Mouse (Mus musculus): ENCODE results near the gene Bcl2l2.

Bcl2l2 gene

DNA sequence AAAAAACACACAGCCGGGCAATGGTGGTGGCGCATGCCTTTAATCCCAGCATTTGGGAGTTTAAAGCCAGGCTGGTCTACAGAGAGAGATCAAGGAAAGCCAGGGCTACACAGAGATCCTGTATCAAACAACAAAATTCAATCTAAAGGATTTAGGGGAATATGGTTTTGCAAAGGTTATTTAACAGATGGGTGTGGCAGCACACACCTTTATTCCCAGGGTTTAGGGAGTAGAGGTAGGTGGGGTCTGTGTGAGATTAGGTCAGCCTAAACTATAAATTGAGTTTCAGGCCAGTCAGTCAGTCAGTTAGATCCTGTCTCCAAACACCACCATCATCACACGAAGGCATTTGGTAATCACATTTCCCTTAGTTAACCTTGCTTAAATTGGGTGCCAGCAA lies 9.0 kb downstream of the Bcl2l2 start, which contains the start of gene Pabpn1:
Gene Pabpn1 (plus strand): TSS at position 301 of the 400 bp plus-strand sequence.
- DNase-seq (ENCODE audit: extremely low spot score, low spot score) = no peak

GRCm38 (mm10) chr14:54893651-54894181 lies 10.5 kb downstream of the Bcl2l2 start:
- peak; percentile 93 for DNase-seq (ENCODE audit: extremely low spot score, low spot score)

GRCm38 (mm10) chr14:54894296-54895151 lies 11.3 kb downstream of the Bcl2l2 start:
- DNase-seq (ENCODE audit: extremely low spot score, low spot score) = peak; percentile 67

GRCm38 (mm10) chr14:54897445-54897844 lies 14.3 kb downstream of the Bcl2l2 start:
- no peak for DNase-seq (ENCODE audit: extremely low spot score, low spot score)

DNA sequence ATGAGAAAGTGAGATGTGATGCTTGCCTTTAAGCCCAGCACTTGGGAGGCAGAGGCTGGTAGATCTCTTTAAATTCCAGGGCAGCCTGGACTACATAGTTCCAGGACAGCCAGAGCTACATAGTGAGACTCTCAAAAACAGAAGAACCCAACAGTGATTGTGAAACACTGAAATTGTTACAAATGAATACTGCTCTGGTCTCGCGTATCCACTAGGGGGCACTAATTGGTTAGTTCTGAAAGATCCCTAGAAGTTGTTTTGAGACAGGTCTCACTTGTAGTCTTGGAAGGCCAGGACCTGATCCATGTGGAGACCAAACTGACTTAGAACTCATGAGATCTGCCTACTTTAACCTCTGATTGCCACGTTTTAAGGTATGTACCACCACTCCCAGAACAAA lies 17.2 kb downstream of the Bcl2l2 start:
- DNase-seq (ENCODE audit: extremely low spot score, low spot score) = peak; percentile 70

GRCm38 (mm10) chr14:54903641-54904040 lies 20.5 kb downstream of the Bcl2l2 start:
- no peak for DNase-seq (ENCODE audit: extremely low spot score, low spot score)

DNA sequence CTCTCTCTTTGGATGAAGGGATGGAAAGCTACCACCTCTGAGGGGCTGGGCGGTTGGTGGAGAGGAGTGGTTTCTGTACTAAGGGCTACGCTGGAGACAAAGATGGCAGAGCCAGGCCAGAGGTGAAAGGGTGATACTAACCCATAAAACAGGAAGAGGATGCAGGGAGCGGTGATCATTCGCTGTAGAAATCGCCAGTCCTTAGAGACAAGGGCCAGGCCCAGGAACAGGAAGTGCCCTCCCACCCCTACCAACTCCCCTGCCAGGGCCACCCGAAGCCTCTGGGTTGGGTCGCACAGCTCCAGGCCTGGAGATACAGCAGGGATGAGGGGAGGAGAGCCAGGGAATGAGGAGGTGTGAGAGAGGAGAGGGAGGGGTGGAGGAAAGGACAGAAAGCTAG lies 25.5 kb downstream of the Bcl2l2 start:
- DNase-seq (ENCODE audit: extremely low spot score, low spot score) = no peak

GRCm38 (mm10) chr14:54912109-54912850 lies 29.1 kb downstream of the Bcl2l2 start:
- peak; percentile 40 for DNase-seq (ENCODE audit: extremely low spot score, low spot score)

GRCm38 (mm10) chr14:54912886-54913285 lies 29.7 kb downstream of the Bcl2l2 start, which contains the start of gene Slc22a17:
Slc22a17 (minus strand) TSS chr14:54913132.
- peak; percentile 80 for DNase-seq (ENCODE audit: extremely low spot score, low spot score)

DNA sequence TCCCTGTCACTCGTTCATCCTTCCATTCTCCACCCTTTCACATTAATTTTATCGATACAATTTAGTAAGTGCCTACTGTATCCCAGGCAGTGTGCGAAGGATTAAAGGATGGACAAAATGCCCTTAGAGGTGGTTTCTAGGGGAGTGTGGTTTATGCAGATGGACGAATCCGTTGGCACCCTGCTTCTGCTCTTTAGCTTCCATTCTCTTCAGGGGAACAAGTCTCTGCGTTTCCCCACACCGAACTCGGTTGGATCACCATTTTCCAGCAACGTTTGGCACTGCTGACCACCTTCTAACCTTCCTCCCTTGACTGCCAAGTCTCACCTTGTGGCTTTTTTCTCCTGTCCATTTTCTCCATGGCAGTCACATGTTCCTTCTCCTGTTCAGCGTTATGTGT lies 30.2 kb downstream of the Bcl2l2 start:
- DNase-seq (ENCODE audit: extremely low spot score, low spot score) = no peak

DNA sequence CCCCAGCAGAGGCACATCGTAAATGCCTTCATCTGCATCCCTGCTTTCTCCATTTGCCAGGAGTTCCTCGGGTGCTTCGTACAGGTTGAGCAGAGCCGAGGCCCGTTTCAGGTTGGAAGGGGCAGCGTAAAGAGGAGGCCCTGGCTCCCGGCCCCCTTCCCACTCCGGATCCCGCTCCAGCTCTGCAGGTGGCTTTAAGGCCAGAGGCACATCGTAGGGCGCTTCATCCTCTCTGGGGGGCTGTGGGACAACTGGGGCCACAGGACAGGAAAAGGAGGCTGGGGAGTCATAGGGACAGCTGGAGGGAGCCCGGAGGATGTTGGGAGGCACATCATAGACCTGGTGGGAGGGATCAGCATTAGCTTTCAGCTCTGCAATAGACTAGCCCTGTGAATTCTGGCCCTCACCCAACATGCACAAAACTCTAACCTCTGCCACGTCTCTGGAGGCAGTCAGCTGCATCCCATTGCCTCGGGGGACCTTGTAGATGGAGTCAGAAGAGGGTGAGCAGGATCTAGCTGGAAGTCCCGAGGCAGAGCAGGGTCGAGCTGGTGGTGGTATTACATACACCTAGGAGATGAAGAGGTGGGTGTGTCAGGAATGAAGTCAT lies 37.0 kb downstream of the Bcl2l2 start:
- DNase-seq (ENCODE audit: extremely low spot score, low spot score) = no peak

GRCm38 (mm10) chr14:54924641-54925348 lies 41.6 kb downstream of the Bcl2l2 start:
- DNase-seq (ENCODE audit: extremely low spot score, low spot score) = peak; percentile 67

DNA sequence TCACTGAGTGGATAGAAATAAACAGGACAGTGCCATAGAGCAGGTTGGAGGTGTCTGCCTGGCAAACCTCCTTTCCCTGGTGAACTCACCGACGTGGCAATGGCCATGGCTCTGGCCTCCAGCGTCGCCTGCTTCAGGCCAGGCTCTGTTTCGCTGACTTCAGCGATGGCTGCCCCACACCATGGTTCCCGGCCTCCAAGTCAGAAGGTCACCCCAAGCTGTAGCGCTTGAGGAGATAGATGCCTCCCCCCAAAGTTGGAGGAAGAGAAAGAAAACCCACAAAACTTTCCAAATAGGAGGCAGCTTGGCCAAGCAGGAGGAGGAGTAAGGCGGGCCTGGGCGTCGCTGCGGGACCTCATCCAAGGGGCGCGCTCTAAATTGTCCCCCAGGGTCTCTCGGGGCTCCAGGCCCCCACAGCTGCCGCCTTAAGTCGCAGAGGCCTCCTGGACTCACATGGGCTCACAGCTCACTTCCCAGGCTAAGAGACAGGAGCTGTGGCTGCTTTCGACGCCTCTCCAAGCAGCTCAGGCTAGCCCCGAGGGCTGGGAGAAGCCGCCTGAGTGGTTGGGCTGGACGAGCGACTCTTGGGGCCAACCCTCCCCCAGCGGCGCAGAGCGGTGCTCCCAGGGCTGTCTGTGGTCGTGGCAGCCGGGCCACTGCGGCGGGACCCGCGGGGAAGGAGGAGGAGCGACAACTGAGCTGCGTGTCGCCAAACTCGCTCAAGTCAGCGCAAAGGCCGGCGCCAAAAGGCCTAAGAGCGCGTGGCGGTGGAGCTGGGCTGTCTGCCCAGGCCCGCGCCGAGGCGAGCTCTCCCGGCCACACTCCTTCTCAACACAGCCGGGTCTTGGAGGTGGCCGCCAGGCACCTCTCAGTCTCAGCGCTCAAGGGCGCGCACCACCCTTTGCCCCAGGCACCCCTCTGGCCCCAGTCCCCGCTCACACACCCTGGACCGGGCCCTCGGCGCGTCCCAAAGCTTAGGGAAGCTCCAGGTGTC lies 42.5 kb downstream of the Bcl2l2 start, which contains the start of gene Efs:
Gene Efs (minus strand): TSS at position 778 of the 994 bp plus-strand sequence.
- DNase-seq (ENCODE audit: extremely low spot score, low spot score) = peak; percentile 83

DNA sequence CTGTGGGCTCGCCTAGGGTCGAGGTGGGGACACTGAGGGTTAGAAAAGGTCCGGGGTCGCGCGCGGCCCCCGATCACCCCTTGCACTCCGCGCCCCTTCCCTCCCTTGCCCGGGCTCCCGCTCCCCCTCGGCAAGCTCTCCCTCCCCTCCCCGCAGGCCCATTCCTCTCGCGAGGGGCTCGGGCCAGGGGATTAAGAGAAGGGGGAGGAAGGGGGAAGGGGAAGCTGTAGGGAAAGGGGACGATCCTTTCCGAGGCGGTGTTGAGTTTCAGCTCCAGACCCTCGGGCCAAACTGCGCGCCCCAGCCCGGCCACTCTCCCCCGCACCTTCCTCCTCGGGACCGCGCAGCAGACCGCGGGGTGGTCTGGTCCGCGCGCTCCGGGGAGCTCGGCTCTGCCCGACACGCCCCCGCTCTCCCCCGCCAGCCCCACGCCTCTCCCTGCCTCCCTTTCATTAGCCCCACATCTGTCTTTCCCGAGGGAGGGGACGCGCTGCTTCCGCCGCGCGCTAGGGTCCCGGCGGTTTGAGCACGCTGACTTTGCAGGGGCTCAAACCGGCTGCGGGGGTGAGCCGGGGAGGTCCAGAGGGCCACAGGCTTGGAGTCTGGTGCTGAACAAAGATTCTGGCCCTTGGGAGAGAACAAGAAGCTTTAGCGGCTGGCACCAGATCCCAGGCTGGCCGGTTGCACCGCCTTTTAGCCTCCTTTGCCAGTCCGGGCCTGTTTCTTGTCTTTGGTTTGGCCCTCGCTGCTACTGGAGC lies 43.4 kb downstream of the Bcl2l2 start:
- peak; percentile 87 for DNase-seq (ENCODE audit: extremely low spot score, low spot score)

DNA sequence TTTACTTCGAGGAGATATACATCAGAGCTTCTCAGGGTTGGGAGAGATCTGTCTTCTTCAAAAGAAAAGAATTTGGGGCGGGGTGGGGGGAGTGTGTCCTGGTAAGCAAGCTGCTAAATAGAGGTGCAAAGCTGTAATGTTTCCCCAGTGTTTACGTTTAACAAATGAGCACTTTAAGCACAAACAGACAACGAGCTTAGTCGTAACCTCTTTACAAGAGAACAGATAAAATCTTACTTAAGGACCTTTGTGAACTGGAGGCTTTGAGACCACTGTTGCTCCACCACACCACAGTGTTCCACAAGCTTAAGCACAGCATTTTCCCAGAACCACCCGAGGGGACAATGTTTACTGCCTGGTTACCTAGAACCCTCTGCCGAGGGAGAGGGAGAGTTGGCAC lies 44.1 kb downstream of the Bcl2l2 start:
- DNase-seq (ENCODE audit: extremely low spot score, low spot score) = no peak

GRCm38 (mm10) chr14:54929801-54930200 lies 46.6 kb downstream of the Bcl2l2 start:
- no peak for DNase-seq (ENCODE audit: extremely low spot score, low spot score)

DNA sequence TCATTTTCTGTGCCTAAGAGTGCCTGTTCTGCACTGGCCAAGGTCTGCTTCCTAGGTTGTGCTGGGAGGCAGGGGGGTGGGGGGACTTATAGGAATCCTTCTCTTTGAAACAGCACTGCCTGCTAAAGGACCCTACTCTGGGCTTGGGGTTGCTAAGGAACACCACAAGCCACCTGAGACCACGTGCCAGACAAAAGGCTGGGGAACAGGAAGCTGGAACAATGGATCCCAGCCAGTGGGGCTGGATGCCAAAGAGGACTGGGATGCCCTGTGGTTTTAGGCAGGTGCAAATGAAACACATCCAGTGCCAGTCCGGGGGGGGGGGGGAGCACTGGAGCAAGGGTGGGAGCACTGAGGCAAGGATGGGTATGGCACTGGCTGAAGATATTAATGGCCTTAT lies 47.3 kb downstream of the Bcl2l2 start:
- no peak for DNase-seq (ENCODE audit: extremely low spot score, low spot score)

GRCm38 (mm10) chr14:54932645-54933150 lies 49.5 kb downstream of the Bcl2l2 start, which contains the start of gene Il25:
Il25 (plus strand) TSS chr14:54932695.
- no peak for DNase-seq (ENCODE audit: extremely low spot score, low spot score)
